Mouse (Mus musculus): ENCODE measurements around the gene Cbx7.
"Not testable (repeated sequence)": the region's sequence is repeated elsewhere in the genome, so short reads cannot be mapped to it uniquely, and the experiment has no call there.

Gene Cbx7

DNA sequence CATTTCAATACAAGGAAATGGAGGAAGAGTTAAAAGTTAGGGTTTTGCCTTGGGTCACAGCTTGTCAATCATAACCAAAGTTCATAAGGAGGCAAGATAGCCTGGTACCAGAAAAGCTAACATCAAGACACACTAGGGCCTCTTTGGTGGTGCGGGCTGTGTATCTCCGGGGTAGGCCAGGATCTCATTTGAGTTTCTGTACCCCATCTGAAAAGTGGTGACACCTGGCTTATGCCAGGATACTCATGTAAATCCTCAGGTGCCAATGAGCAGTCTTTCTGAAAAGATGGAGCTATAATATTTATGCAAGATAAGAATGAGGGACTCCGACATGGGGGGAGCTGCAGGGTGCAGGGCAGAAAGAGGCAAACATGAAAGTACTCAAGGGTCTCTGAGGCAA, 42.6 kb downstream of the Cbx7 start:
- in situ Hi-C loops (cut with MboI, MseI): no loop called here

- in situ Hi-C loops (cut with MboI, MseI): no loop called here
Measured at GRCm38 (mm10) chr15:79927637-79928122, 43.2 kb downstream of the Cbx7 start.

GRCm38 (mm10) chr15:79926856-79927416, 44.0 kb downstream of the Cbx7 start:
- in situ Hi-C loops (cut with MboI, MseI): no loop called here

- in situ Hi-C loops (cut with MboI, MseI): loop anchor here (5.0 kb wide), 1 partner anchor 92 kb away; no protein-coding TSS in a partner anchor
Measured at GRCm38 (mm10) chr15:79919787-79920186, 51.1 kb downstream of the Cbx7 start.

DNA sequence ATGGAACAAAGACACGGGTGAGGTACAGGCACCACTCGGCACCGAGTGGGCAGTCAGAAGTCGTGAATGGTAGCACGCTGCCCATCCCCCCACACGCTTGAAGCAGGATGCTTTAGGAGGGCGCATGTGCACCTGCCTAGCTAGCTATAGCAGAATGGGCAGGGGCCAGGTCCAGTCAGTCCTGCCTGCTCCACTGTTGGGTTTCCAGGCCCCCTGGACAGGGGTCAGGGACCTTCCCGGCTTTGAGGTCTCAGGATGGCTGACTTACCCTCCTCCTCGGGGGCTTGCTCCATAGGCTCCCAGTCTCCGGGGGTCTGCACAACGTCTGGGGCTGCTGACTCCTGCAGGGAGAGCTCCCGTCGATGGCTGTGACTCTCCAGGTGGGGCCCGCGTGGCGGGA, 52.4 kb downstream of the Cbx7 start:
- in situ Hi-C loops (cut with MboI, MseI): no loop called here

DNA sequence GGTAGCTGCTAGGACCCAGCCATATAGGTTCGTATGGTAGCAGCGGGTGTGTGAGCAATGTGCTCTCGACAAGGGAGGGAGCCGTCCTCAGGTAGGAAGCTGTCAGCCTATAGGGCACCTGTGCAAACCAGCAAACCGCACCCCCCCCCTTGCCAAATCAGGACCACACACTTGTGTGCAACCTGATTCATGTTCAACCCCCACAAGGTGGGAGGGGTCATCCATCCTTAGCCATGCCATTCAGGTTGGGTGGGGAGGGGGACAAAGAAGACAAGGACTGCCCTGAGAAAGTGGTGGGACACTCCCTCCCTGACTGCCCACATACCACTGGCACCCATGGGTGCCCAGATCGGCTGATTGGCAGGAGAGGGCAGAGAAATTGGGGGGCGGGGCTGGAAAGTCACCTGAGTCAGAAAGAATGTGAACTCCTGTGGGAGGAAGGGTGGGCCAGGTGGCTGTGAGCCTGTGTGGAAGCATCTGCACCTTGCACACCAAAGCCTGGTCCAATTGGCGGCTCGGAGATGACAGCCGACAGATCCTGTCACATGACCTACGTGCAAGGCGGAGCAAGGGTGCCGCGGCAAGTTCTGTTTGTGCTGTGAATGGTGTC, 53.7 kb downstream of the Cbx7 start:
- in situ Hi-C loops (cut with MboI, MseI): no loop called here

GRCm38 (mm10) chr15:79916150-79916549, 54.8 kb downstream of the Cbx7 start:
- in situ Hi-C loops (cut with MboI, MseI): no loop called here

DNA sequence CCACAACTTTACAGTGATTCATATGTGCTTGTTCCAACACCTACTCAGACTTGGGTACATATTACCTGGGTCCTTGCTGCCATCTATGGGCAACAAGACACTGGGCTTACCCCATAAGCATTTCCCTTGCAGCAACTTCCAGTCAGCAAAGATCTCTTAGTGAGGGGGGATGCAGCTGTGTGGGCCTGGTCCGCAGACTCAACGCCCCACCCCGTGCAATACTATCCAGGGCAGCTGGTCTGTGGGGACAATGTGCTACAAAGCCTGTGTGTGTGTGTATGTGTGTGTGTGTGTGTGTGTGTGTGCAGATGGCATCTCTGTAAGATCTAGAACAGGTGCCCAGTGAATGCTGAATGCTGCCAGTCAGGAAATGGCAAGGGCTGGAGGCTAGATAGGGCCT, 56.6 kb downstream of the Cbx7 start:
- in situ Hi-C loops (cut with MboI, MseI): no loop called here

- in situ Hi-C loops (cut with MboI, MseI): no loop called here
Measured at GRCm38 (mm10) chr15:79913761-79914346, 57.1 kb downstream of the Cbx7 start.

GRCm38 (mm10) chr15:79911339-79911738, 59.6 kb downstream of the Cbx7 start:
- in situ Hi-C loops (cut with MboI, MseI): no loop called here

DNA sequence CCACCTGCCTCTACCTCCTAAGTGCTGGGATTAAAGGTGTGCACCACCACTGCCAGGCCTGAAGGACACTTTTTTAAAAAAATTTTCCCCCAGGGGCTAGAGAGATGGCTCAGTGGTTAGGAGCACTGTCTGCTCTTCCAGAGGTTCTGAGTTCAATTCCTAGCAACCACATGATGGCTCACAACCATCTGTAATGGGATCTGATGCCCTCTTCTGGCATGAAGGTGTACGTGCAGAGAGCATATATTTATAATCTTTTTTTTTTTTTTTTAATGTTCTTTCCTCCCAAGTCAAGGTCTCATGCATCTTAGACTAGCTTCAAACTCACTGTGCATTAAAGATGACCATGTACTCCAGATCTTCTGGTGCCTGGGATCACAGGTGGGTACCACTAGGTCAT, 60.1 kb downstream of the Cbx7 start:
- in situ Hi-C loops (cut with MboI, MseI): not testable (repeated sequence)

- in situ Hi-C loops (cut with MboI, MseI): not testable (repeated sequence)
Measured at GRCm38 (mm10) chr15:79909006-79909405, 61.9 kb downstream of the Cbx7 start.

GRCm38 (mm10) chr15:79906855-79907254, 64.1 kb downstream of the Cbx7 start:
- in situ Hi-C loops (cut with MboI, MseI): no loop called here

GRCm38 (mm10) chr15:79905211-79905610, 65.7 kb downstream of the Cbx7 start:
- in situ Hi-C loops (cut with MboI, MseI): no loop called here

GRCm38 (mm10) chr15:79904678-79905077, 66.2 kb downstream of the Cbx7 start:
- in situ Hi-C loops (cut with MboI, MseI): not testable (repeated sequence)

DNA sequence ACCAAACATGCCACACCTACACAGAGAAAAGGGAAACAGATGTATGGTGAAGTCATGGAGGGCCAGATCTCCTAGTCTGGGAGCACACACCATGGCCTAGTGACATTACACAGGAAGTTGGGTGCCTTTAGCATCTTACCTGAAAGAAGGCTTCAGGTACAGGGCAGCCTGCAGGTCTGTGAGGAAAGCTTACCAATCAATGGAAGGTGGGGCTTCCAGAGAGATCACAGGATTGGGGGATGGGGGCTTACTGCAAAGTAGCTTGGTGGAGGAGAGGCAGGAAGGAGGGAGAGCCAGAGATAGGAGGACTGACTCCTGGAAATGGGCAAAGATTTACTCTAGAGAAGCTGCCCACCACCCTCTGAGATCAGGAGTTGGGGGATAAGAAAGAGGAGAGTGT, 67.0 kb downstream of the Cbx7 start:
- in situ Hi-C loops (cut with MboI, MseI): no loop called here

- in situ Hi-C loops (cut with MboI, MseI): not testable (repeated sequence)
Measured at GRCm38 (mm10) chr15:79903081-79903480, 67.8 kb downstream of the Cbx7 start.

DNA sequence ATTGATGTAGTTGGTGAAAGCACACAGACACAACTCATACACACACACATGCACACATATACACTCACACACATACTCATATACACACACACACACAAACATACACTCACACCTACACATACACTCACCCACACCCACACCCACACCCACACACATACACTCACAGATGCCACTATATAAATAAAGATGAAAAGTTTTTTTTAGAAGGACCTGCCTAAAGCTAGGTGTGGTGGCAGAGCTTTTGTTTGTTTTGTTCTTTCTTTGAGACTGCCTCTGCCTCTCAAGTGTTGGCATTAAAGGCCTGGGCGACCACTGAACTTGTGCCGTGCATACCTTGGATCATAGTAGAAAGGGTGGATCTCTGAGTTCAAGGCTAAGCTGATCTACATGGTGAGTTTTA, 69.5 kb downstream of the Cbx7 start:
- in situ Hi-C loops (cut with MboI, MseI): no loop called here

DNA sequence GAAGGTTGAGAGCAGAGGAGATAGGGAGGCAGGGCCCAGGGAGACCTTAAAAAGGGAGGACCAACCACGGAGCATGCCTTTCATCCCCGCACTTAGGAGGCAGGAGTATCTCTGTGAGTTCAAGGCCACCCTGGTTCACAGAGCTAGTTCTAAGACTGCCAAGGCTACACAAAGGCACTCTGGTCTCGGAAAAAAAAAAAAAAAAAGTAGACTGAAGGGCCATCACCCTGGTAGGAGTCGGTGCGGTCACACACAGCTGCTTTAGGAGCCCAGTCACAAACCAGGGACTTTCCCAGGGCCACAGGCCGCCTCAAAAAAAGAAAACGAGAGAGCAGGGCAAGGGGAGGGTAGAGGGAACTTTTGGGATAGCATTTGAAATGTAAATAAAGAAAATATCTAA, 70.2 kb downstream of the Cbx7 start:
- in situ Hi-C loops (cut with MboI, MseI): no loop called here

DNA sequence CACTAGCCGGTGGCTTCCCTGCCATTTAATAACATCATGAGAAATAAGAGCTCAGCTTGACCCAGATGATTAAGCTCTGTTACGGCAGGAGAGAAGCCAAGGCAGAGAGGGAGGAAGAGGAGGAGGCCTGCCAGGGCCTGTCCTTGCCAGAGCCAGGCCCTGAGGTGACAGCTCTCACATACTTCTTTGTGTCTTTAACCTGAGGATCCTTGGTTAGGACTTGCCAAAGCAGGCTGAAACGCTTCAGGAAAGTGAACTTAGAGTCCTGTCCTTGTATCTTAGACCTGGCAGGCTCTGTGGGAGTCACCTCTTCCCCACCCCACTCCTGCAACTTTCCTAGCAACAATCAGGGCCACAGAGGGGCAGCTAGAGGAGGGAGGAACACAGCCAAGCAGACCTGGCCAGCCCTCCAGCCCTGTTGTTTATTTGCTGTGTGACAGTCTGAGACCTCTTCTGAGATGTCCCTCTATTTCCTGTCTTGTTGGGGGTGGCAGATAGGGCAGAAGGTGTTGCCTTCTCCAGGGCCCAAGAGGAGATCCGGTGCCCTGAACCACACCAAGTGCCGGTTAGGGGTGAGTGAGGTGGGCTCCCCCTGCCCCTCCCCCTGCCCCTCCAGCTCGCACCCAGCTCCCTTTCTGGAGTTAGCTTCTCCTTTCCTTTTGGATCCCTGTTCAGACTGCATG, 71.0 kb downstream of the Cbx7 start:
- in situ Hi-C loops (cut with MboI, MseI): no loop called here

DNA sequence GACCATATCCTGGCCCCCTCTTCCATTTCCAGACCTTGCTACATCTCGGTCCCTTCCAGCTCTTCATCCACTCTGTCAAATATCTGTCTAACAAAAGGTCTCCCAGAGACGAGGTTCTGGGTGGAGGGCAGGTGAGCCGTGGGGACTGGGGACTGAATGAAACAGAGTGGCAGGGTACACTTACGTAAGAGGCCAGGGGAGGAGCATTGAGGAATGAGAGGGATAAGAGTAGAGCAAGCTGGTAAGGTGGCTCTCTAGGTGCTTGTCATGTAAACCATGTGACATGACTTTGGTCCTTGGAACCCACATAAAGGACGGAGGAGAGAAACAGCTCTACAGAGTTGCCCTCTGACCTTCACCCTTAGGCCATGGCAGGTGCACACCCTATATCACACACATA, 71.9 kb downstream of the Cbx7 start:
- in situ Hi-C loops (cut with MboI, MseI): no loop called here

DNA sequence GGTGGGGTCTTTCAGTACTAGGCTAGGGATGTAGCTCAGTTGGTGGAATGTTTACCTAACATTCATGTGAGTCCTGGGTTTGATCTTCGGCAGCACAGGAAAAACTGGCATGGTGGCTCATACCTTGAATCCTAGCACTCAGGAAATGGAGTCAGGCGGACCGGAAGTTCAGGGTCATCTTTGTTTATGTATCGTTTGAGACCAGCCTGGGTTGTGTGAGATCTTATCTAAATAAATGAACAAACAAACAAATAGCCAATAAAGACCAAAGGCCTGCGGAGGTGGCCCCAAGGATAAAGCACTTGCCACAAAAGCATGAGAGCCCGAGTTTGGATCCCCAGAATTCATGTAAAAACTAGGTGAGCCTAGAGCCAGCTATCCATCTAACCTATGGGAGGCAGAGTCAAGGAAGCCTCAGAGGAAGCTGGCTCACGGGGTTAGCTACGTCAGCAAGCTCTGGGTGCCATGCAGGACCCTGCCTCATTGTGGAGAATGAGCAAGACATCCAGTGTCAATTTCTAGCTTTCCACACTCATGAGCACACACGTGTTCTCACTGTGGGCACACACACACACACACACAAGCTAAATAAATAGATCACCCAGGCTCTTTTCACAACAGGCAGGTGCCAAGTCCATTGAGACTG, 74.7 kb downstream of the Cbx7 start:
- in situ Hi-C loops (cut with MboI, MseI): no loop called here
